Mouse (Mus musculus) CH12.LX (cell line): ENCODE results near the gene Spc24. TPM values are rescaled to one million over a fixed set of nuclear protein-coding genes. Genes with fewer than 3 reads are reported as not detected.

ENCODE experiments used
- DNase-seq: peaks from one replicate; pipeline ENCODE4 v3.0.0-alpha.2; 2013; ENCODE audit errors: extremely low read depth
- H3K27ac ChIP-seq: 2 replicates; pipeline ENCODE4 v1.5.1; 2012; ENCODE audit warnings: low read depth, mild to moderate bottlenecking, control low read depth, moderate library complexity; ENCODE audit not compliant: insufficient read depth
- H3K27me3 ChIP-seq: replicated peaks from 2 replicates; pipeline ENCODE3; 2012; ENCODE audit warnings: inconsistent platforms
- H3K36me3 ChIP-seq, 2 experiments: replicated peaks in 1 of 2; 2 replicates each; pipeline versions ENCODE3 to v1.6.1; 2012; ENCODE audit warnings: inconsistent platforms in 1 of 2, low read length in 1 of 2, mild to moderate bottlenecking in 1 of 2, mixed read lengths in 1 of 2, moderate library complexity in 1 of 2; ENCODE audit not compliant: control insufficient read depth in 1 of 2, insufficient read depth in 1 of 2
- H3K4me1 ChIP-seq, 2 experiments: 2 replicates each; pipeline ENCODE4 v1.6.1; 2012; ENCODE audit warnings: inconsistent platforms in 1 of 2, moderate library complexity in 1 of 2; ENCODE audit not compliant: insufficient read depth in 2 of 2, control insufficient read depth in 1 of 2
- H3K4me2 ChIP-seq: 2 replicates; pipeline ENCODE4 v1.6.1; 2012; ENCODE audit warnings: low read depth, mild to moderate bottlenecking, control low read depth; ENCODE audit not compliant: poor library complexity, insufficient read depth, severe bottlenecking
- H3K4me3 ChIP-seq, 3 experiments: fragments of 150-350 bp in 1 of 3; sonication (generic) in 1 of 3; replicated peaks in 1 of 3; 2 replicates each; pipeline versions ENCODE3 to v1.5.1; 2011 to 2012; ENCODE audit warnings: low read depth in 2 of 3, low read length in 2 of 3, mild to moderate bottlenecking in 2 of 3, moderate library complexity in 2 of 3, control low read depth in 1 of 3, improper control_type of control experiment in 1 of 3, inconsistent platforms in 1 of 3, mixed read lengths in 1 of 3; ENCODE audit not compliant: poor library complexity in 1 of 3
- H3K79me2 ChIP-seq: replicated peaks from 2 replicates; pipeline ENCODE4 v1.6.1; 2012; ENCODE audit warnings: mild to moderate bottlenecking, moderate library complexity; ENCODE audit not compliant: control insufficient read depth, poor library complexity, insufficient read depth, severe bottlenecking; ENCODE audit errors: extremely low read depth
- H3K9ac ChIP-seq: 2 replicates; pipeline ENCODE4 v1.6.1; 2012; ENCODE audit warnings: low read depth, mild to moderate bottlenecking, control low read depth, moderate library complexity; ENCODE audit not compliant: insufficient read depth
- H3K9me3 ChIP-seq: replicated peaks from 2 replicates; pipeline ENCODE3; 2012; ENCODE audit warnings: low read length, inconsistent platforms, mixed read lengths
- E2F4 ChIP-seq: IDR thresholded peaks from 2 replicates; pipeline ENCODE4 v1.6.1; 2011; ENCODE audit warnings: low read depth, low read length, improper control_type of control experiment; ENCODE audit not compliant: insufficient replicate concordance
- ELF1 ChIP-seq: IDR thresholded peaks from 2 replicates; pipeline ENCODE4 v1.6.1; 2014; ENCODE audit warnings: low read depth, mild to moderate bottlenecking, inconsistent platforms, low read length, improper control_type of control experiment
- EP300 ChIP-seq: IDR thresholded peaks from 2 replicates; pipeline ENCODE4 v1.6.1; 2011; ENCODE audit warnings: low read length, improper control_type of control experiment
- ETS1 ChIP-seq: conservative IDR thresholded peaks from 2 replicates; pipeline ENCODE4 v1.6.1; 2012; ENCODE audit warnings: low read depth, mild to moderate bottlenecking, inconsistent platforms, low read length, improper control_type of control experiment, moderate library complexity
- HCFC1 ChIP-seq: IDR thresholded peaks from 2 replicates; pipeline ENCODE4 v1.6.1; 2012; ENCODE audit warnings: low read depth, mild to moderate bottlenecking, inconsistent platforms, low read length, improper control_type of control experiment
- IRF4 ChIP-seq: IDR thresholded peaks from 2 replicates; pipeline ENCODE4 v1.6.1; 2014; ENCODE audit warnings: low read depth, mild to moderate bottlenecking, inconsistent platforms, low read length, improper control_type of control experiment
- KAT2A ChIP-seq: IDR thresholded peaks from 2 replicates; pipeline ENCODE4 v1.6.1; 2012; ENCODE audit warnings: low read length, improper control_type of control experiment, inconsistent platforms; ENCODE audit not compliant: insufficient replicate concordance
- MEF2A ChIP-seq: IDR thresholded peaks from 2 replicates; pipeline ENCODE4 v1.6.1; 2014; ENCODE audit warnings: low read depth, mild to moderate bottlenecking, inconsistent platforms, low read length, improper control_type of control experiment, borderline replicate concordance
- MXI1 ChIP-seq: IDR thresholded peaks from 2 replicates; pipeline ENCODE4 v1.6.1; 2011; ENCODE audit warnings: mild to moderate bottlenecking, low read depth, low read length, improper control_type of control experiment
- MYC ChIP-seq: IDR thresholded peaks from 2 replicates; pipeline ENCODE4 v1.6.1; 2011; ENCODE audit warnings: low read depth, mild to moderate bottlenecking, improper control_type of control experiment, low read length
- NRF1 ChIP-seq: IDR thresholded peaks from 2 replicates; pipeline ENCODE4 v1.6.1; 2014; ENCODE audit warnings: low read depth, mild to moderate bottlenecking, inconsistent platforms, low read length, improper control_type of control experiment, moderate library complexity
- PAX5 ChIP-seq: IDR thresholded peaks from 2 replicates; pipeline ENCODE4 v1.6.1; 2012; ENCODE audit warnings: low read length, inconsistent platforms, mixed read lengths
- RAD21 ChIP-seq: IDR thresholded peaks from 2 replicates; pipeline ENCODE4 v1.6.1; 2011; ENCODE audit warnings: low read depth, mild to moderate bottlenecking, low read length, improper control_type of control experiment, moderate library complexity
- ZKSCAN1 ChIP-seq: IDR thresholded peaks from 2 replicates; pipeline ENCODE4 v1.6.1; 2012; ENCODE audit warnings: low read depth, inconsistent platforms, low read length, improper control_type of control experiment, borderline replicate concordance
- ZMIZ1 ChIP-seq: IDR thresholded peaks from 2 replicates; pipeline ENCODE4 v1.6.1; 2012; ENCODE audit warnings: low read depth, mild to moderate bottlenecking, inconsistent platforms, low read length, improper control_type of control experiment
- dilution Hi-C: fragments of 300-500 bp; cut with MboI; formaldehyde crosslinking; loops from 2 replicates; pipeline ENCODE4 v1.14.3; 2020; ENCODE audit warnings: low sequenced_read_pairs; ENCODE audit not compliant: extremely low pct_unique_long_range_greater_than_20kb, extremely low pct_ligation_motif_present
- in situ Hi-C: fragments of 300-500 bp; cut with MboI; formaldehyde crosslinking; loops from 3 replicates; pipeline ENCODE4 v1.14.3; 2019; ENCODE audit warnings: low sequenced_read_pairs, low pct_ligation_motif_present, low pct_unique_long_range_greater_than_20kb, mixed read lengths
- polyA plus RNA-seq: library from polyadenylated mRNA; unstranded; fragments of >175 nt; gene quantifications from 2 replicates; pipeline ENCODE4 v1.2.1, GENCODE M21; 2012; ENCODE audit warnings: low read depth; ENCODE audit not compliant: insufficient read length
- total RNA-seq, 2 experiments: library from RNA; depleted of rRNA; stranded (reverse); fragments of 300-350 nt in 1 of 2; fragments of >200 nt in 1 of 2; gene quantifications; 2 replicates each; pipeline ENCODE4 v1.2.3; 2012 to 2014

The Spc24 gene
- total and polyA plus RNA-seq, 3 experiments, result 74.3 to 83.2 (median 82.7) TPM

DNA sequence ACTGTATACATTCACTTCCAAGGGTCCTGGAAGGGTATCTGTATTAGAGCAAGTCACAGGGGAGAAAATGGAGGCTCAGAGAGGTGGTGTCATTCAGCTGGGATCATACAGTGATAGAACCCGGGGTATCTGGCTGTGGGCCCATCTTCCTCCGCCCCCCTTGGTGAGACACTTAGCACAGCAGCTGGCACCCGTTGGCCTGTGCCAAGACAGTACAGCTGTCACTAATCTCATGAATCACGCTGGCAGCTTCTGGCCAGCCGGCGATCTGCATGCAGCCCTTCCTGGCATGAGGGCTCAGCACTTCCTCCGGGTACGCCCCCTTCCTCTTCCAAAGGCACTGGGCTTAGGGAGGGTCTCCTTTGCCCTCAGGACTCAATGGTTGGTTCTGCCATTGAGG is 32.5 kb upstream of the Spc24 start:
- dilution Hi-C loops, result no loop called here

GRCm38 (mm10) chr9:21791861-21792260 is 31.8 kb upstream of the Spc24 start:
- H3K27me3 ChIP-seq, result peaks cover 7% of the 10 kb centered on the region
- dilution Hi-C loops, result no loop called here
- H3K4me3 ChIP-seq, result no peak overlapping the region
- H3K4me2 ChIP-seq, result no peak overlapping the region
- TF ChIP-seq IRF4, result no peak
- no peak for TF ChIP-seq HCFC1
- TF ChIP-seq ZMIZ1, result no peak
- TF ChIP-seq ZKSCAN1, result no peak
- no peaks in the 10 kb centered on the region for H3K9me3 ChIP-seq
- no peak overlapping the region for H3K27ac ChIP-seq
- no peaks in the 10 kb centered on the region for H3K79me2 ChIP-seq
- peaks cover 0 to 3% of the 10 kb centered on the region in 2 experiments for H3K36me3 ChIP-seq
- H3K4me1 ChIP-seq, result no peaks in the 10 kb centered on the region; a peak in 1 of 4 replicates
- H3K9ac ChIP-seq, result no peak overlapping the region
- in situ Hi-C loops, result no loop called here
- no peak for DNase-seq

More for the DNA sequence above, 32.5 kb upstream of the Spc24 start:
- DNase-seq, result no peak
- Histone ChIP-seq H3K4me3 (no peak overlapping the region), H3K36me3 (peaks cover 0 to 3% of the 10 kb centered on the region in 2 experiments), H3K4me2 (no peak overlapping the region), H3K9ac (no peak overlapping the region), H3K27ac (no peak overlapping the region), H3K4me1 (peaks cover 0 to 1% of the 10 kb centered on the region in 2 experiments; a peak in 1 of 4 replicates), H3K9me3 (no peaks in the 10 kb centered on the region), H3K27me3 (peaks cover 14% of the 10 kb centered on the region), H3K79me2 (no peaks in the 10 kb centered on the region)
- in situ Hi-C loops, result no loop called here
- TF ChIP-seq RAD21 (no peak), NRF1 (no peak), MEF2A (no peak), MXI1 (no peak), E2F4 (no peak), EP300 (no peak), MYC (no peak), PAX5 (no peak), ELF1 (no peak), KAT2A (no peak), ETS1 (no peak)
